In the genomic region with DNA sequence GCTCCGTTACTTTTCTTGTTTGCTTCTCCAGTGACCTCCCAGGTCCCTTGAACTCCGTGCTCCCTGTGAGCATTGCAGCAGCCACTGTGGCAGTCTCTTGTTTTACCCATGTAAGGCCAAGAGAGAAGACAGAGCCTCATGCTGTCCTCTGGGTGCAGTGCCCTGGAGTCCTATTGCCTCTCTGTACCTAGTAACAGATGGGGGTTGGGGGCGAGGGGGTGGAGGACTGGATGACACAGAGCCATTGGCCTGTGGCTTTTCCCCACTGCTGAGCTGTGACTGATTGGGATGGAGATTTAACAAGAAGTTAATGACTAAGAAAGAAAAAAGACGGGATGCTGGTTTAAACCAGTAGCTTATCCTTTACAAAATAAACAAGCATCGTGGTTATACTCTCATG, we compare ENCODE assay signal across 27 mouse cellular contexts. TPM values are rescaled to one million over a fixed set of nuclear protein-coding genes. Genes with fewer than 3 reads are reported as not detected.
DNase-seq lines count a peak whose midpoint lies in the region; ATAC-seq and TF ChIP-seq lines count a peak whose summit lies in the region.
"Had no signal": no experiment of that assay in that cellular context is flagged by ENCODE, and none has a peak within 500 bp of the region (broad histone marks: within the 10 kb centered on the region; RNA-seq: fewer than 3 reads in every experiment).

No protein-coding gene starts in this region.

- H3K27me3 ChIP-seq in kidney, embryonic 14.5 days (ENCODE audit: control insufficient read depth, insufficient read depth, low read length) = no peaks in the 10 kb centered on the region
- H3K27me3 ChIP-seq in kidney, postnatal 0 days (ENCODE audit: insufficient read depth, low read length) = no peaks in the 10 kb centered on the region
- H3K27me3 ChIP-seq in forebrain, embryonic 15.5 days = no peaks in the 10 kb centered on the region
- H3K27me3 ChIP-seq: embryonic facial prominence, embryonic 12.5 days; embryonic facial prominence, embryonic 15.5 days; heart, embryonic 12.5 days; heart, embryonic 15.5 days; hindbrain, embryonic 13.5 days had no signal

- WGBS in kidney, embryonic 14.5 days = 38% methylated on average over 5 of the region's 5 CpGs
- WGBS in kidney, postnatal 0 days = 28% methylated on average over 5 of the region's 5 CpGs
- WGBS in forebrain, embryonic 15.5 days = 75% methylated on average over 5 of the region's 5 CpGs

- no peak overlapping the region for H3K27ac ChIP-seq in kidney, embryonic 14.5 days (ENCODE audit: low read depth, low read length)
- H3K27ac ChIP-seq in kidney, postnatal 0 days = 0 out of 2 replicates have a peak overlapping the region, but pooled peaks have one; percentile 8
- H3K27ac ChIP-seq in forebrain, embryonic 15.5 days (replicated peaks) = no peak overlapping the region
- H3K27ac ChIP-seq: embryonic facial prominence, embryonic 12.5 days; embryonic facial prominence, embryonic 15.5 days; heart, embryonic 15.5 days; hindbrain, embryonic 10.5 days; hindbrain, embryonic 13.5 days had no signal

- no peaks in the 10 kb centered on the region; the same call in 1 of the 2 replicates for H3K9me3 ChIP-seq in kidney, embryonic 14.5 days (ENCODE audit: control insufficient read depth, low read length)
- H3K9me3 ChIP-seq in kidney, postnatal 0 days (replicated peaks; ENCODE audit: low read length) = no peaks in the 10 kb centered on the region
- no peaks in the 10 kb centered on the region for H3K9me3 ChIP-seq in forebrain, embryonic 15.5 days
- H3K9me3 ChIP-seq: embryonic facial prominence, embryonic 12.5 days; embryonic facial prominence, embryonic 15.5 days; heart, embryonic 15.5 days; hindbrain, embryonic 10.5 days had no signal

- no peaks in the 10 kb centered on the region for H3K36me3 ChIP-seq in kidney, embryonic 14.5 days (ENCODE audit: control insufficient read depth, insufficient read depth, low read length)
- no peaks in the 10 kb centered on the region for H3K36me3 ChIP-seq in kidney, postnatal 0 days (ENCODE audit: insufficient read depth, low read length)
- H3K36me3 ChIP-seq in forebrain, embryonic 15.5 days = no peaks in the 10 kb centered on the region
- H3K36me3 ChIP-seq: embryonic facial prominence, embryonic 12.5 days; embryonic facial prominence, embryonic 15.5 days; G1E; heart, embryonic 12.5 days; heart, embryonic 15.5 days; hindbrain, embryonic 10.5 days; hindbrain, embryonic 13.5 days had no signal

- H3K9ac ChIP-seq in kidney, embryonic 14.5 days (ENCODE audit: low read depth, low read length) = no peak overlapping the region
- H3K9ac ChIP-seq in kidney, postnatal 0 days (ENCODE audit: low read depth, low read length) = no peak overlapping the region
- H3K9ac ChIP-seq in forebrain, embryonic 15.5 days (replicated peaks) = no peak overlapping the region
- H3K9ac ChIP-seq: embryonic facial prominence, embryonic 12.5 days; embryonic facial prominence, embryonic 15.5 days; heart, embryonic 12.5 days; heart, embryonic 15.5 days; hindbrain, embryonic 13.5 days had no signal

- ATAC-seq in kidney, embryonic 14.5 days (ENCODE audit: low FRiP score, low TSS enrichment) = peak; percentile 63
- peak; percentile 89; the same call in 1 of the 2 replicates for ATAC-seq in kidney, postnatal 0 days (replicated peaks; ENCODE audit: low FRiP score, low read depth)
- no peak for ATAC-seq in forebrain, embryonic 15.5 days (replicated peaks)
- ATAC-seq: forebrain, embryonic 14.5 days; hindbrain, embryonic 16.5 days; Patski had no signal

- no peak overlapping the region for H3K4me3 ChIP-seq in kidney, embryonic 14.5 days (ENCODE audit: low read length)
- H3K4me3 ChIP-seq in kidney, postnatal 0 days (replicated peaks; ENCODE audit: low read depth, low read length) = no peak overlapping the region
- no peak overlapping the region for H3K4me3 ChIP-seq in forebrain, embryonic 15.5 days
- H3K4me3 ChIP-seq: embryonic facial prominence, embryonic 12.5 days; embryonic facial prominence, embryonic 15.5 days; heart, embryonic 12.5 days; heart, embryonic 15.5 days; hindbrain, embryonic 10.5 days; hindbrain, embryonic 13.5 days had no signal

- TF ChIP-seq CTCF in kidney, postnatal 0 days (IDR thresholded peaks at IDR 0.05; ENCODE audit: low read depth) = no peak

- DNase-seq in kidney, adult 11 months = no peak
- peak; percentile 42 for DNase-seq in kidney, postnatal 0 days (ENCODE audit: low spot score)
- DNase-seq in kidney, adult 18-20 months = no peak
- DNase-seq in kidney, postnatal 4 days = peak; percentile 29 to 46
- DNase-seq: adrenal gland, adult 2 months; adrenal gland, postnatal 14 days; B cell, adult 2 months; cerebellum, adult 11 months; cerebellum, adult 2 months; cerebellum, adult 9-11 months; cerebellum, postnatal 25 days; gastrocnemius, postnatal 25 days; heart, adult 18-20 months; heart, postnatal 10 days; heart, postnatal 36 days had no signal

- H3K4me2 ChIP-seq in kidney, embryonic 14.5 days (replicated peaks; ENCODE audit: low read depth, low read length) = no peak overlapping the region
- no peak overlapping the region for H3K4me2 ChIP-seq in kidney, postnatal 0 days (ENCODE audit: low read length)
- no peak overlapping the region for H3K4me2 ChIP-seq in forebrain, embryonic 15.5 days (replicated peaks)
- H3K4me2 ChIP-seq: embryonic facial prominence, embryonic 12.5 days; embryonic facial prominence, embryonic 15.5 days; heart, embryonic 12.5 days; heart, embryonic 15.5 days; hindbrain, embryonic 13.5 days had no signal

- peaks cover 7% of the 10 kb centered on the region; the same call in 1 of the 2 replicates for H3K4me1 ChIP-seq in kidney, embryonic 14.5 days (ENCODE audit: control insufficient read depth, insufficient read depth, low read length)
- 0 out of 2 replicates have a peak, but pooled peaks cover 4% of the 10 kb centered on the region for H3K4me1 ChIP-seq in kidney, postnatal 0 days (replicated peaks; ENCODE audit: insufficient read depth, low read length)
- H3K4me1 ChIP-seq in forebrain, embryonic 15.5 days = no peaks in the 10 kb centered on the region
- H3K4me1 ChIP-seq: embryonic facial prominence, embryonic 12.5 days; heart, embryonic 12.5 days; heart, embryonic 15.5 days had no signal

RNA-seq across cellular contexts. Expression of a gene that starts 16.4 kb away (rescaled TPM):
- 5.7 and 9.5 TPM in 2 replicates for polyA plus RNA-seq in kidney, embryonic 14.5 days (2014; fragmentation: Nextera tagmentation; extraction: Ambion mirVana)
- 11.2 and 11.6 TPM in 2 replicates for polyA plus RNA-seq in kidney, postnatal 0 days (2015; fragmentation: Nextera tagmentation; extraction: Ambion mirVana)
- polyA plus RNA-seq in forebrain, embryonic 15.5 days (2015; fragmentation: Nextera tagmentation; extraction: Ambion mirVana) = 65.1 and 68.2 TPM in 2 replicates
- polyA plus RNA-seq: G1E had no signal

Comparison
In these comparisons a context has a peak if more than half of its experiments do, and no peak if none do; other contexts are left out.
1. DNase-seq: peak in kidney, postnatal 0 days (single experiment) and kidney, postnatal 4 days (2 of 2); none in kidney, adult 11 months (single experiment) and kidney, adult 18-20 months (single experiment).